Mouse (Mus musculus): ENCODE measurements around the gene Gm11639.
A peak's percentile ranks its signal among the peaks of the same experiment; 100 is the strongest.
"Not testable (repeated sequence)": the region's sequence is repeated elsewhere in the genome, so short reads cannot be mapped to it uniquely, and the experiment has no call there.

Gm11639 gene

GRCm38 (mm10) chr11:105112448-105112847, 426.9 kb downstream of the Gm11639 start:
- DNase-seq (ENCODE audit: low read depth, low spot score) = peak; percentile 63

GRCm38 (mm10) chr11:105117814-105118213, 432.3 kb downstream of the Gm11639 start:
- no peak for DNase-seq (ENCODE audit: low read depth, low spot score)

- no peak for DNase-seq (ENCODE audit: low read depth, low spot score)
Observed at GRCm38 (mm10) chr11:105120551-105121061, 435.1 kb downstream of the Gm11639 start.

- DNase-seq (ENCODE audit: low read depth, low spot score) = not testable (repeated sequence)
Observed at GRCm38 (mm10) chr11:105121792-105122191, 436.3 kb downstream of the Gm11639 start.

GRCm38 (mm10) chr11:105123986-105124385, 438.5 kb downstream of the Gm11639 start:
- peak; percentile 87 for DNase-seq (ENCODE audit: low read depth, low spot score)

- DNase-seq (ENCODE audit: low read depth, low spot score) = peak; percentile 91
Observed at GRCm38 (mm10) chr11:105125735-105126519, 440.4 kb downstream of the Gm11639 start, which contains the start of gene Mettl2. Mettl2 (plus strand) TSS chr11:105126425.

- peak; percentile 33 for DNase-seq (ENCODE audit: low read depth, low spot score)
Observed at GRCm38 (mm10) chr11:105126520-105127029, 441.1 kb downstream of the Gm11639 start.

GRCm38 (mm10) chr11:105135692-105136091, 450.2 kb downstream of the Gm11639 start:
- no peak for DNase-seq (ENCODE audit: low read depth, low spot score)

- DNase-seq (ENCODE audit: low read depth, low spot score) = not testable (repeated sequence)
Observed at GRCm38 (mm10) chr11:105137255-105137654, 451.7 kb downstream of the Gm11639 start.

- not testable (repeated sequence) for DNase-seq (ENCODE audit: low read depth, low spot score)
Observed at GRCm38 (mm10) chr11:105140512-105140911, 455.0 kb downstream of the Gm11639 start.

- no peak for DNase-seq (ENCODE audit: low read depth, low spot score)
Observed at GRCm38 (mm10) chr11:105141115-105141514, 455.6 kb downstream of the Gm11639 start.

- no peak for DNase-seq (ENCODE audit: low read depth, low spot score)
Observed at GRCm38 (mm10) chr11:105143564-105143963, 458.1 kb downstream of the Gm11639 start.

GRCm38 (mm10) chr11:105144084-105144483, 458.6 kb downstream of the Gm11639 start:
- no peak for DNase-seq (ENCODE audit: low read depth, low spot score)

GRCm38 (mm10) chr11:105144508-105145210, 459.2 kb downstream of the Gm11639 start:
- no peak for DNase-seq (ENCODE audit: low read depth, low spot score)

- DNase-seq (ENCODE audit: low read depth, low spot score) = no peak
Observed at GRCm38 (mm10) chr11:105145211-105145610, 459.7 kb downstream of the Gm11639 start.

GRCm38 (mm10) chr11:105146593-105146992, 461.1 kb downstream of the Gm11639 start, which contains the start of gene Gm10842:
Gm10842 (plus strand) TSS chr11:105146893.
- no peak for DNase-seq (ENCODE audit: low read depth, low spot score)

GRCm38 (mm10) chr11:105149353-105149752, 463.8 kb downstream of the Gm11639 start:
- no peak for DNase-seq (ENCODE audit: low read depth, low spot score)

GRCm38 (mm10) chr11:105149766-105150165, 464.3 kb downstream of the Gm11639 start:
- peak; percentile 43 for DNase-seq (ENCODE audit: low read depth, low spot score)

GRCm38 (mm10) chr11:105150691-105151090, 465.2 kb downstream of the Gm11639 start:
- peak; percentile 58 for DNase-seq (ENCODE audit: low read depth, low spot score)

- peak; percentile 58 for DNase-seq (ENCODE audit: low read depth, low spot score)
Observed at GRCm38 (mm10) chr11:105151226-105152016, 465.9 kb downstream of the Gm11639 start.

- no peak for DNase-seq (ENCODE audit: low read depth, low spot score)
Observed at GRCm38 (mm10) chr11:105152017-105152300, 466.5 kb downstream of the Gm11639 start.

Data from ZHBTc4 (cell line).